Mouse (Mus musculus): Measurements from ENCODE around the gene Trim47. TPM values are rescaled to one million over a fixed set of nuclear protein-coding genes. Genes with fewer than 3 reads are reported as not detected.
"Not testable (repeated sequence)": the region's sequence is repeated elsewhere in the genome, so short reads cannot be mapped to it uniquely, and the experiment has no call there.

The Trim47 gene
- polyA plus RNA-seq, 1 experiment from 2014 or later: 2.7 TPM

DNA sequence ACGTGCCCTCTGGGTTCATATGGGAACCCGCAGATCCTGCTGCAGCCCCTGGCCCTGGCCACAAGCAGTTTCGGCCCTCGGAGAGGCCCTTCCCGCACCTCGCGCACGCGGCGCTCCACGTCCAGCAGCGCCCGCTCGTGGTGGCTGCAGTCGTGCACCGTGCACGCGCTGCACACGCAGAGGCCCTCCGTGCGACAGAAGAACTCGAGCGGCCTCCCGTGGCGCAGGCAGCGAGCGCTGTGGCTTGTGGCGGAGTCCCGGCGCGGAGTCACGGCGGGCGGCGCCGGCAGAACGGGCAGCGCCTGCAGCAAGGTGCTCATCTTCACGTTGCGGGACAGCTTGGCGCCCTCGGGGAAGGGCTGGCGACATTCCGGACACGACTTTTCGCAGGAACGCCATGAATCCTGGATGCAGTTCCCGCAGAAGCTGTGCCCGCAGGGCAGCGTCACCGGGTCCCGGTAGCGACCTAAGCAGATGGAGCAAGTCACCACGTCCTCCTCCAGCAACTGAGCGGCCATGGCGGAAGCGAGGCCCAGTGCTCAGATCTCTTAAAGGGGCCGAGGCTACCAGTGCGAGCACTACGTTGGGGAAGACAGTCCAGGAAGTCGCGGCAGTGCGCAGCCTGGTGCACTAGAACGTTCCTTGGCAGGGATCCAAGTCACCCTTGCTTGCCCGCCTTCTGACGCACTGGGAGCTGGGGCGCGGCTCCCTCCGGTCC lies 3.6 kb upstream of the Trim47 start, which contains the start of gene Trim65:
TSS of gene Trim65 (minus strand) at position 641 of the 718 bp plus-strand sequence.
- H3K4me3 ChIP-seq (ENCODE audit: low read depth, low read length): peak within 1 kb of the TSS; percentile 37
- DNase-seq (ENCODE audit: low spot score, missing footprints) (peak; percentile 98), ATAC-seq (ENCODE audit: low FRiP score) (peak; percentile 87)
- peak within 1 kb of the TSS; percentile 32 for H3K27ac ChIP-seq (ENCODE audit: low read depth, low read length)
- H3K4me2 ChIP-seq: peak within 1 kb of the TSS; percentile 49
- no peaks in the 10 kb centered on the region for H3K9me3 ChIP-seq (ENCODE audit: control insufficient read depth, low read length)
- H3K36me3 ChIP-seq (ENCODE audit: control insufficient read depth, insufficient read depth, low read length): peaks cover 10% of the 10 kb centered on the region; the same call in 1 of the 2 replicates
- H3K27me3 ChIP-seq (ENCODE audit: control insufficient read depth, insufficient read depth, low read length): no peaks in the 10 kb centered on the region
- WGBS: 2% methylated on average over 69 of the region's 69 CpGs
- peak within 1 kb of the TSS; percentile 69 for H3K9ac ChIP-seq (ENCODE audit: low read length)
- H3K4me1 ChIP-seq (ENCODE audit: control insufficient read depth, insufficient read depth, low read length): peaks cover 15% of the 10 kb centered on the region

DNA sequence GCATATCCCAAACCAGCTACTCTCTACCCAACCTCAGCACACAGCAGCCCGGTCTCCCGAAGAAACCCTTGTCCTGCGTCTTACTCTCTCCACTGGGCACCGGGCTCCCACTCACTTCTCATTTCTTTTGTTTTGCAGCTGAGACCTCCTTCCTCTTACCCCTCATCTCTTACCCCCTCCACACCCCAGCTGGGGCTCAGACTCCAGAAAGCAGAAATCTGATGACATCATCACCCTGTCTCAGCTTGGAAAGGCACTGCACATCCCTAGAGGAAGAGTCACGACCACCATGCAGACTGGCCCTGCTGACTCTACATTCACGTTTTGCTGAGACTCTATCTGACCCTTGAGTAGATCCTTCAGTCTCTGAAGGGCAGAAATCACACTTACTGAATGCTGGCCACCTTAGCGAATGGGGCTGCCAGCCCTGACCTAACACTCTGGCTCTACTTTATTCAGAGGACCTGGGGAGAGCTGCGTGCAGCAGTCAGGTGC lies 3.0 kb upstream of the Trim47 start:
- Histone ChIP-seq H3K27ac (ENCODE audit: low read depth, low read length) (peak overlapping the region; percentile 30), H3K4me2 (peak overlapping the region; percentile 49), H3K4me3 (ENCODE audit: low read depth, low read length) (peak overlapping the region; percentile 37), H3K36me3 (ENCODE audit: control insufficient read depth, insufficient read depth, low read length) (peaks cover 10% of the 10 kb centered on the region; the same call in 1 of the 2 replicates), H3K9ac (ENCODE audit: low read length) (peak overlapping the region; percentile 69), H3K9me3 (ENCODE audit: control insufficient read depth, low read length) (no peaks in the 10 kb centered on the region), H3K27me3 (ENCODE audit: control insufficient read depth, insufficient read depth, low read length) (no peaks in the 10 kb centered on the region), H3K4me1 (ENCODE audit: control insufficient read depth, insufficient read depth, low read length) (peaks cover 15% of the 10 kb centered on the region)
- WGBS: 40% methylated on average over 8 of the region's 8 CpGs
- ATAC-seq (ENCODE audit: low FRiP score) (peak; percentile 50), DNase-seq (ENCODE audit: low spot score, missing footprints) (no peak)

GRCm38 (mm10) chr11:116129091-116129790 lies 2.2 kb upstream of the Trim47 start:
- H3K27ac ChIP-seq (ENCODE audit: low read depth, low read length): no peak overlapping the region
- H3K4me1 ChIP-seq (ENCODE audit: control insufficient read depth, insufficient read depth, low read length): peaks cover 15% of the 10 kb centered on the region
- ATAC-seq (ENCODE audit: low FRiP score): no peak
- peaks cover 7% of the 10 kb centered on the region; the same call in 1 of the 2 replicates for H3K36me3 ChIP-seq (ENCODE audit: control insufficient read depth, insufficient read depth, low read length)
- 80% methylated on average over 9 of the region's 9 CpGs for WGBS
- no peak overlapping the region for H3K9ac ChIP-seq (ENCODE audit: low read length)
- H3K9me3 ChIP-seq (ENCODE audit: control insufficient read depth, low read length): no peaks in the 10 kb centered on the region
- no peaks in the 10 kb centered on the region for H3K27me3 ChIP-seq (ENCODE audit: control insufficient read depth, insufficient read depth, low read length)
- DNase-seq (ENCODE audit: low spot score, missing footprints): no peak
- H3K4me3 ChIP-seq (ENCODE audit: low read depth, low read length): no peak overlapping the region
- no peak overlapping the region for H3K4me2 ChIP-seq

- H3K36me3 ChIP-seq (ENCODE audit: control insufficient read depth, insufficient read depth, low read length): 0 out of 2 replicates have a peak, but pooled peaks cover 4% of the 10 kb centered on the region
- H3K9ac ChIP-seq (ENCODE audit: low read length): no peak overlapping the region
- WGBS: 79% methylated on average over 9 of the region's 9 CpGs
- H3K4me3 ChIP-seq (ENCODE audit: low read depth, low read length): no peak overlapping the region
- H3K4me2 ChIP-seq: no peak overlapping the region
- no peak overlapping the region for H3K27ac ChIP-seq (ENCODE audit: low read depth, low read length)
- ATAC-seq (ENCODE audit: low FRiP score) (no peak), DNase-seq (ENCODE audit: low spot score, missing footprints) (no peak)
- H3K4me1 ChIP-seq (ENCODE audit: control insufficient read depth, insufficient read depth, low read length): peaks cover 15% of the 10 kb centered on the region
- no peaks in the 10 kb centered on the region for H3K9me3 ChIP-seq (ENCODE audit: control insufficient read depth, low read length)
- H3K27me3 ChIP-seq (ENCODE audit: control insufficient read depth, insufficient read depth, low read length): no peaks in the 10 kb centered on the region
Measured at GRCm38 (mm10) chr11:116127986-116128385, 976 bp upstream of the Trim47 start.

GRCm38 (mm10) chr11:116126261-116126660 lies 749 bp downstream of the Trim47 start:
- Histone ChIP-seq H3K27ac (ENCODE audit: low read depth, low read length) (no peak overlapping the region), H3K36me3 (ENCODE audit: control insufficient read depth, insufficient read depth, low read length) (no peaks in the 10 kb centered on the region), H3K4me3 (ENCODE audit: low read depth, low read length) (no peak overlapping the region), H3K27me3 (ENCODE audit: control insufficient read depth, insufficient read depth, low read length) (no peaks in the 10 kb centered on the region), H3K4me1 (ENCODE audit: control insufficient read depth, insufficient read depth, low read length) (peaks cover 13% of the 10 kb centered on the region), H3K4me2 (no peak overlapping the region), H3K9ac (ENCODE audit: low read length) (no peak overlapping the region), H3K9me3 (ENCODE audit: control insufficient read depth, low read length) (no peaks in the 10 kb centered on the region)
- ATAC-seq (ENCODE audit: low FRiP score): no peak
- whole genome bisulfite sequencing: 95% methylated on average over 15 of the region's 15 CpGs
- DNase-seq (ENCODE audit: low spot score, missing footprints): no peak

DNA sequence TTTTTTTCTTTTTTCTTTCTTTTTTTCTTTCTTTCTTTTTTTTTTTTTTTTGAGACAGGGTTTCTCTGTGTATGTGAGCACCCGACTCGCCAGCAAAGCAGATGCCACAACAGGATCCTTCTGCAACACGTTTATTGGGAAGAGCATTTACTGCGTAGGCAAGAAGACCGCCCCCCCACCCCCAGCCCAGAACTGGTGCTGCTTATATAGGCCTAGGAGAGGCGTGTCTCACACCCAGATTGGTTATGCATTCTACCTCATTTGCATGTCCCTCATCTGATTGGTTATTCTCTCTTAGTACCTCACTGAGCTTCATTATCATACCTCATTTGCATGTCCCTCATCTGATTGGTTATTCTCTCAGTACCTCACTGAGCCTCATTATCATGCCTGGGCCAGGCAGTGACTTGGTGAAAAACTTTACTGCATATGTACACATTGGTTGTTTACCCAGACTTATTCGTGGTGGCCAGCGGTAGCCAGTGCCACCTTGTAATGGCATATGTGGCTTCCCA lies 5.2 kb downstream of the Trim47 start:
- H3K9me3 ChIP-seq (ENCODE audit: control insufficient read depth, low read length); H3K9ac ChIP-seq (ENCODE audit: low read length); H3K4me3 ChIP-seq (ENCODE audit: low read depth, low read length); DNase-seq (ENCODE audit: low spot score, missing footprints); ATAC-seq (ENCODE audit: low FRiP score); H3K27ac ChIP-seq (ENCODE audit: low read depth, low read length); H3K36me3 ChIP-seq (ENCODE audit: control insufficient read depth, insufficient read depth, low read length); H3K4me2 ChIP-seq; H3K27me3 ChIP-seq (ENCODE audit: control insufficient read depth, insufficient read depth, low read length); H3K4me1 ChIP-seq (ENCODE audit: control insufficient read depth, insufficient read depth, low read length): not testable (repeated sequence)
- 90% methylated on average over 8 of the region's 8 CpGs for WGBS

DNA sequence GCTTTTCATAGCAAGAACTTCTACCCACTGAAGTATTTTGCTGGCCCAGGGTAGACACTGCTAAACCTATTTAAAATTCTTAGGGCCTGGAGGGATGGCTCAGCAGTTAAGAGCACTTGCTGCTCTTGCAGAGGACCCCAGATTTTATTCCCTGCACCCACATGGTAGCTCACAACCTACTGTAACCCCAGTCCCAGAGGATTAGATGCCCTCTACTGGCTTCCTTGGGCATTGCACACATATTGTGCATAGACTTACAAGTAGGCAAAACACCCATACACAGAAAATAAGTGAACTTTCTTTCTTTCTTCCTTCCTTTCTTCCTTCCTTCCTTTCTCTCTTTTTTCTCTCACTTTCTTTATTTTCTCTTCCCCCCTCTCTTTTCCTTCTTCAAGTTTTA lies 9.2 kb downstream of the Trim47 start:
- no peak overlapping the region for H3K4me2 ChIP-seq
- no peaks in the 10 kb centered on the region for H3K27me3 ChIP-seq (ENCODE audit: control insufficient read depth, insufficient read depth, low read length)
- no peak overlapping the region for H3K9ac ChIP-seq (ENCODE audit: low read length)
- H3K4me3 ChIP-seq (ENCODE audit: low read depth, low read length): no peak overlapping the region
- ATAC-seq (ENCODE audit: low FRiP score) (no peak), DNase-seq (ENCODE audit: low spot score, missing footprints) (no peak)
- H3K4me1 ChIP-seq (ENCODE audit: control insufficient read depth, insufficient read depth, low read length): peaks cover 7% of the 10 kb centered on the region
- H3K36me3 ChIP-seq (ENCODE audit: control insufficient read depth, insufficient read depth, low read length): no peaks in the 10 kb centered on the region
- H3K9me3 ChIP-seq (ENCODE audit: control insufficient read depth, low read length): no peaks in the 10 kb centered on the region
- H3K27ac ChIP-seq (ENCODE audit: low read depth, low read length): no peak overlapping the region

DNA sequence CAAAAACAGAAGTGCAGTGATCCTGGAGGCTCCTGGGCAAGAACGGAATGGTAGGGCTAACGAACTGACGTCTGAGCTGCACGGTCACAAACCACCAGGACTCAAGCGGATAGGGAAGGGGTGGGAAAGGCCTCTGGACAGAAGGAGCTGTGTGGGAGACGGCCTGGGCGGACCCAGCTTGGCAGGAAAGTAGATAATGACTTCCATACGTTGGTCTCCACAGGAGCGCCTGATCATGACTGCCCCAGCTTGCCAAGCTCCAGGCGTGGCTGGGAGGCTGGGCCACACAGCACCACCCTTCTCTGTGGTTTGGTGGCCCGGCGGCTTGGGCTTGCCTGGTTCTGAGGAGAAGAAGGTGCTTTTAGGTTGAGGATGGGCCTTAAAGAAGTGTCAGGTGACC lies 9.8 kb downstream of the Trim47 start:
- no peak overlapping the region for H3K27ac ChIP-seq (ENCODE audit: low read depth, low read length)
- no peaks in the 10 kb centered on the region for H3K36me3 ChIP-seq (ENCODE audit: control insufficient read depth, insufficient read depth, low read length)
- no peak overlapping the region for H3K4me2 ChIP-seq
- DNase-seq (ENCODE audit: low spot score, missing footprints) (no peak), ATAC-seq (ENCODE audit: low FRiP score) (no peak)
- H3K27me3 ChIP-seq (ENCODE audit: control insufficient read depth, insufficient read depth, low read length): no peaks in the 10 kb centered on the region; the same call in 1 of the 2 replicates
- H3K4me1 ChIP-seq (ENCODE audit: control insufficient read depth, insufficient read depth, low read length): peaks cover 7% of the 10 kb centered on the region
- no peak overlapping the region for H3K9ac ChIP-seq (ENCODE audit: low read length)
- H3K9me3 ChIP-seq (ENCODE audit: control insufficient read depth, low read length): no peaks in the 10 kb centered on the region
- 78% methylated on average over 12 of the region's 12 CpGs for WGBS
- no peak overlapping the region for H3K4me3 ChIP-seq (ENCODE audit: low read depth, low read length)
